Mouse (Mus musculus) kidney, embryonic 15.5 days (tissue): Measurements from ENCODE around the gene Reg4. TPM values are rescaled to one million over a fixed set of nuclear protein-coding genes. Genes with fewer than 3 reads are reported as not detected.

ENCODE experiments used
- ATAC-seq: fragments of 200-750 bp; cut with Nextera tagmentation; replicated peaks from 2 replicates; pipeline ENCODE4 v1.8.0; 2017; ENCODE audit warnings: moderate TSS enrichment; ENCODE audit not compliant: low FRiP score
- H3K27ac ChIP-seq: fragments of 300-500 bp; sonication (generic); 2 replicates; pipeline ENCODE4 v1.5.1; 2015; ENCODE audit warnings: mild to moderate bottlenecking, inconsistent platforms
- H3K27me3 ChIP-seq: fragments of 300-500 bp; sonication (generic); 2 replicates; pipeline ENCODE4 v1.6.1; 2015; ENCODE audit warnings: inconsistent platforms
- H3K36me3 ChIP-seq: fragments of 300-500 bp; sonication (generic); 2 replicates; pipeline ENCODE4 v1.6.1; 2015; ENCODE audit warnings: inconsistent platforms
- H3K4me1 ChIP-seq: fragments of 300-500 bp; sonication (generic); 2 replicates; pipeline ENCODE4 v1.6.1; 2015; ENCODE audit warnings: inconsistent platforms
- H3K4me2 ChIP-seq: fragments of 300-500 bp; sonication (generic); 2 replicates; pipeline ENCODE4 v1.6.1; 2015; ENCODE audit warnings: moderate library complexity, mild to moderate bottlenecking, inconsistent platforms
- H3K4me3 ChIP-seq: fragments of 300-500 bp; sonication (generic); replicated peaks from 2 replicates; pipeline ENCODE4 v1.5.1; 2015; ENCODE audit warnings: mild to moderate bottlenecking, inconsistent platforms
- H3K9ac ChIP-seq: fragments of 300-500 bp; sonication (generic); 2 replicates; pipeline ENCODE4 v1.6.1; 2015; ENCODE audit warnings: mild to moderate bottlenecking, inconsistent platforms
- H3K9me3 ChIP-seq: fragments of 300-500 bp; sonication (generic); replicated peaks from 2 replicates; pipeline ENCODE4 v1.6.1; 2016; ENCODE audit warnings: inconsistent platforms
- WGBS: fragments of 180-500 bp; shearing (Covaris S2); methylation state at CpG from one replicate; pipeline ENCODE4 v1.1.7; 2015; ENCODE audit warnings: mixed read lengths; 5-methylcytosine and 5-hydroxymethylcytosine counted together
- polyA plus RNA-seq: library from polyadenylated mRNA; unstranded; fragments of >200 nt; fragmentation: Nextera tagmentation; extraction: Ambion mirVana; gene quantifications from 2 replicates; pipeline ENCODE4 v1.2.1, GENCODE M21; 2015

Reg4 gene
- 0.21 and 0.22 TPM in 2 replicates for polyA plus RNA-seq

DNA sequence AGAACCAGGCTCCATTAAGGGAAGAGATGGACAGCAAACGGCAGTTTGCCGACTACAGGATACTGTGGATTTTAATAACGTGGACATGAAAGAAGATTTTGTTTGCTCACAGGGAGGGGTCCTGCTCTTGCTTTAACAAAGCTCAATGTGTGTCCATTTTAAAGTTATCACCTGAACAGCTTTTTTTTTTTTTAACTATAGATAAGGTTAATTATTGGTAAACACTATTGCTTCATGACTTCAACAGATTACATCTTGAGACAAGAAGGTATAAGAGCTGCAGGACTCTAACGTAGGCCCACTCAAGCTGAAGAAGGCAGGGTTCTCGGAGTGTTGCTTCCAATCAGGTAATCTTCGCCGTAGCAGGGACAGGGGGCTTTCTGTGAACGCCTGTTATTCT lies at the start of gene Reg4:
Gene Reg4, plus strand, starts transcription at position 301 of the 400 bp plus-strand sequence.
- no peak within 1 kb of the TSS for H3K4me2 ChIP-seq
- no peaks in the 10 kb centered on the region for H3K9me3 ChIP-seq
- WGBS = 81% methylated on average over 8 of the region's 8 CpGs
- no peak within 1 kb of the TSS for H3K27ac ChIP-seq
- H3K9ac ChIP-seq = no peak within 1 kb of the TSS
- H3K36me3 ChIP-seq = no peaks in the 10 kb centered on the region
- H3K4me1 ChIP-seq = peaks cover 6% of the 10 kb centered on the region
- no peaks in the 10 kb centered on the region for H3K27me3 ChIP-seq
- H3K4me3 ChIP-seq = no peak within 1 kb of the TSS
- ATAC-seq = no peak

- no peaks in the 10 kb centered on the region for H3K36me3 ChIP-seq
- no peak for ATAC-seq
- no peaks in the 10 kb centered on the region for H3K27me3 ChIP-seq
- no peak overlapping the region for H3K9ac ChIP-seq
- WGBS = 75% methylated on average over 4 of the region's 4 CpGs
- H3K4me1 ChIP-seq = no peaks in the 10 kb centered on the region
- H3K4me2 ChIP-seq = no peak overlapping the region
- no peak overlapping the region for H3K4me3 ChIP-seq
- H3K9me3 ChIP-seq = 0 out of 2 replicates have a peak, but pooled peaks cover 8% of the 10 kb centered on the region
- H3K27ac ChIP-seq = no peak overlapping the region
These were observed 43.6 kb upstream of the Reg4 start for GRCm38 (mm10) chr3:98178340-98178739.

GRCm38 (mm10) chr3:98180805-98181204 lies 41.2 kb upstream of the Reg4 start:
- Histone ChIP-seq H3K4me2 (no peak overlapping the region), H3K36me3 (no peaks in the 10 kb centered on the region), H3K27me3 (no peaks in the 10 kb centered on the region), H3K9ac (no peak overlapping the region), H3K4me3 (no peak overlapping the region), H3K4me1 (peaks cover 4% of the 10 kb centered on the region; the same call in 1 of the 2 replicates), H3K27ac (no peak overlapping the region), H3K9me3 (0 out of 2 replicates have a peak, but pooled peaks cover 3% of the 10 kb centered on the region)
- WGBS = 25% methylated on average over 7 of the region's 7 CpGs
- ATAC-seq = 0 out of 2 replicates have a peak, but pooled peaks have one; percentile 40

DNA sequence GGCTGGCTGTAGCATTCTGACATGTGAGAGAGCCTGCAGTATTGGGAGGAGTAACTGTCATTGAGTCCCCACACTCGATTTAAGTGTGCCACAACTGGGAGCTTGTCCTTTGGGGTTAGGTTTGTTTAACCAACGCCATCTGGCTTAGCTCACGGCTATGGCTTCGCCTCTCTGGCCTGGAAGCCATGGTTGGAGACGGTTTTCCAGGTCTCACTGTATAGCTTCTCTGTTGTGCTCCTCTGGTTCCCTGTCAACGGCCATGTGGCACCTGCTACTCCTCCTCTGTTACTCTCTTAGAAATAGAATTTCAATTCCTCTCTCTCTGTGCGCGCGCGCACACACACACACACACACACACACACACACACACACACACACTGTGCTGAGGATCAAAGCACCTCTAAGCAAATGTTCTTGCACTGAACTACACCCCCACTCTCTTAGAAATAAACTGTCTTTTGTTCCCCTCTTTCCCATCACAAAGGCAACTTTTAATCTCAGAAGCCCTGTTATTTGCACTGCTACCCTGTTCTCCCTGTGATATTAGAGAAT lies 36.7 kb upstream of the Reg4 start:
- H3K9me3 ChIP-seq = 0 out of 2 replicates have a peak, but pooled peaks cover 3% of the 10 kb centered on the region
- 59% methylated on average over 10 of the region's 10 CpGs for WGBS
- no peak overlapping the region for H3K4me3 ChIP-seq
- no peak overlapping the region for H3K4me2 ChIP-seq
- peaks cover 4% of the 10 kb centered on the region; the same call in 1 of the 2 replicates for H3K4me1 ChIP-seq
- H3K27ac ChIP-seq = no peak overlapping the region
- no peaks in the 10 kb centered on the region for H3K36me3 ChIP-seq
- no peak overlapping the region for H3K9ac ChIP-seq
- no peaks in the 10 kb centered on the region for H3K27me3 ChIP-seq
- no peak for ATAC-seq

GRCm38 (mm10) chr3:98187777-98188176 lies 34.2 kb upstream of the Reg4 start:
- peaks cover 4% of the 10 kb centered on the region; the same call in 1 of the 2 replicates for H3K4me1 ChIP-seq
- no peak overlapping the region for H3K4me2 ChIP-seq
- H3K27ac ChIP-seq = no peak overlapping the region
- ATAC-seq = no peak
- H3K9me3 ChIP-seq = no peaks in the 10 kb centered on the region
- H3K4me3 ChIP-seq = no peak overlapping the region
- no peaks in the 10 kb centered on the region for H3K36me3 ChIP-seq
- H3K9ac ChIP-seq = no peak overlapping the region
- H3K27me3 ChIP-seq = no peaks in the 10 kb centered on the region
- 89% methylated on average over 3 of the region's 3 CpGs for WGBS

DNA sequence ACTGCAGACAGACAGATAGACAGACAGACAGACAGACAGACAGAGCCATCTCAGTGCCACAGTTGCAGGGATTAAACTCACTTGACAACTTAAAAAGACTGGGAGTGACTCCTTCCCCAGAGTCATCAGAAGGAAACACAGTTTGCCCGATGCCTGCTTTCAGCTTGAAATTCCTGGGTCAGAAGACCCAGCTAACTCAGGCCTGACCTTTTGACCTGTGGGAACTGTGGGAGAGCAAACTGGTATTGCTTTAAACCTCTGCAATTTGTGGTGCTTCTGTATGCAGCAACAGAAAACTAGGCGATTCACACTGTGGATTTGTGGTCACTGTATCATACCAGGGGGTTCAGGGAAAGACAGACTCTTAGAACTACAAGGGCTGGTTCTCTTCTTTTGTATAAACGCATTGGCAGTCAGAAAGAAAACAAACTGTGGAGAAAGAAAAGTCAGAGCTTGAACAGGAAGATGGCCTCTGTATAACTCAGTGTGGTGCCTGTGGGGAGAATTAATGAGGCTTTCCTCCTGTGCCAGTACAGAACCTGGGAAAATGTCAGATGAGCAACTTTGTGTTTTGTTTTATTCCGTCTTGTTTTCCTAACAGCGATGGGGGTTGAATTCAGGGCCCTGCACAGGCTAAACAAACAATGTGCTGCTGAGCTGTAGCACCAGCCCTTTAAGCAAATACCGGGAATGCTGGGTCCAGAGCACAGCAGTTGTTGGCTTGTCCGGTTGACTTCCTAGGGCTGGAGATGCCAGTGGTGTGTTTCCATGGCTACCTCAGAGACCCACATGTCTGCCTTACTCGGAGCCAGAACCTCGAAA lies 24.0 kb upstream of the Reg4 start:
- no peaks in the 10 kb centered on the region for H3K36me3 ChIP-seq
- no peaks in the 10 kb centered on the region for H3K9me3 ChIP-seq
- peak overlapping the region; percentile 84 for H3K27ac ChIP-seq
- H3K4me3 ChIP-seq = no peak overlapping the region
- H3K9ac ChIP-seq = no peak overlapping the region
- no peak overlapping the region for H3K4me2 ChIP-seq
- H3K27me3 ChIP-seq = no peaks in the 10 kb centered on the region
- peaks cover 30% of the 10 kb centered on the region for H3K4me1 ChIP-seq
- peak; percentile 91 for ATAC-seq
- WGBS = 11% methylated on average over 9 of the region's 9 CpGs

- no peak overlapping the region for H3K4me2 ChIP-seq
- H3K9me3 ChIP-seq = no peaks in the 10 kb centered on the region
- no peak for ATAC-seq
- H3K4me3 ChIP-seq = no peak overlapping the region
- WGBS = 71% methylated on average over 5 of the region's 5 CpGs
- H3K4me1 ChIP-seq = peaks cover 30% of the 10 kb centered on the region
- H3K36me3 ChIP-seq = no peaks in the 10 kb centered on the region
- H3K9ac ChIP-seq = no peak overlapping the region
- H3K27me3 ChIP-seq = no peaks in the 10 kb centered on the region
- H3K27ac ChIP-seq = no peak overlapping the region
These were observed 22.2 kb upstream of the Reg4 start for GRCm38 (mm10) chr3:98199747-98200146.

GRCm38 (mm10) chr3:98203282-98203681 lies 18.7 kb upstream of the Reg4 start:
- Histone ChIP-seq H3K4me3 (no peak overlapping the region), H3K27ac (no peak overlapping the region), H3K9me3 (no peaks in the 10 kb centered on the region), H3K36me3 (no peaks in the 10 kb centered on the region), H3K4me2 (no peak overlapping the region), H3K4me1 (peaks cover 19% of the 10 kb centered on the region), H3K27me3 (no peaks in the 10 kb centered on the region), H3K9ac (no peak overlapping the region)
- ATAC-seq = no peak
- 71% methylated on average over 5 of the region's 5 CpGs for WGBS

GRCm38 (mm10) chr3:98206977-98207376 lies 15.0 kb upstream of the Reg4 start:
- Histone ChIP-seq H3K27ac (peak overlapping the region; percentile 18; the same call in 1 of the 2 replicates), H3K9me3 (no peaks in the 10 kb centered on the region), H3K4me1 (peaks cover 12% of the 10 kb centered on the region), H3K27me3 (no peaks in the 10 kb centered on the region), H3K36me3 (no peaks in the 10 kb centered on the region), H3K4me3 (no peak overlapping the region), H3K9ac (no peak overlapping the region), H3K4me2 (no peak overlapping the region)
- peak; percentile 83 for ATAC-seq
- 7% methylated on average over 3 of the region's 3 CpGs for WGBS

GRCm38 (mm10) chr3:98209161-98209560 lies 12.8 kb upstream of the Reg4 start:
- H3K27ac ChIP-seq = no peak overlapping the region

DNA sequence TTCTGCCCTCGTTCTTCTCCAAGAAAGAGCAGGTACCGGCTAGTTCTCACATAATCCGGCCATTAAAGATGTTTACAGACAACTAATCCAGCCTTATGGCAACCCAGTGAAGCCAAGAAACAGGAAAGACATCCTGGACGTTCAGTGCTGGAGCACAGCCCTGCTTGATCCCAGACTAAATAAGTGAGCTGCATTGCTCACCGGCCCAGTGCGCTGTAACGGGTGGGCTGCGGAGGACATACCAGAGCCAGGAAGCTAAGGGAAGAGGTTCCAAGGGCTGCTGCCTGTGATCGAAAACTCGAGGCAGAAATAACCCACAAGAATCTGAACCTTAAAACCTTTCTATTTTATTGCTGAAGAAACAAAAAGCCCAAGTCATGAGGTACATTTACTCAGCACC lies 11.1 kb upstream of the Reg4 start:
- peaks cover 18% of the 10 kb centered on the region for H3K4me1 ChIP-seq

More at GRCm38 (mm10) chr3:98209161-98209560, 12.8 kb upstream of the Reg4 start:
- Histone ChIP-seq H3K9ac (no peak overlapping the region), H3K4me2 (no peak overlapping the region), H3K27me3 (no peaks in the 10 kb centered on the region), H3K9me3 (no peaks in the 10 kb centered on the region), H3K36me3 (no peaks in the 10 kb centered on the region), H3K4me1 (peaks cover 18% of the 10 kb centered on the region), H3K4me3 (no peak overlapping the region)
- 85% methylated on average over 4 of the region's 4 CpGs for WGBS
- no peak for ATAC-seq

More for the DNA sequence above, 11.1 kb upstream of the Reg4 start:
- WGBS = 63% methylated on average over 10 of the region's 10 CpGs
- ATAC-seq = no peak
- no peak overlapping the region for H3K9ac ChIP-seq
- no peaks in the 10 kb centered on the region for H3K27me3 ChIP-seq
- H3K36me3 ChIP-seq = no peaks in the 10 kb centered on the region
- H3K9me3 ChIP-seq = no peaks in the 10 kb centered on the region
- no peak overlapping the region for H3K4me3 ChIP-seq
- H3K4me2 ChIP-seq = no peak overlapping the region
- H3K27ac ChIP-seq = peak overlapping the region; percentile 3; the same call in 1 of the 2 replicates
